Comparison of ENCODE assay signal across 8 mouse cellular contexts in the genomic region with DNA sequence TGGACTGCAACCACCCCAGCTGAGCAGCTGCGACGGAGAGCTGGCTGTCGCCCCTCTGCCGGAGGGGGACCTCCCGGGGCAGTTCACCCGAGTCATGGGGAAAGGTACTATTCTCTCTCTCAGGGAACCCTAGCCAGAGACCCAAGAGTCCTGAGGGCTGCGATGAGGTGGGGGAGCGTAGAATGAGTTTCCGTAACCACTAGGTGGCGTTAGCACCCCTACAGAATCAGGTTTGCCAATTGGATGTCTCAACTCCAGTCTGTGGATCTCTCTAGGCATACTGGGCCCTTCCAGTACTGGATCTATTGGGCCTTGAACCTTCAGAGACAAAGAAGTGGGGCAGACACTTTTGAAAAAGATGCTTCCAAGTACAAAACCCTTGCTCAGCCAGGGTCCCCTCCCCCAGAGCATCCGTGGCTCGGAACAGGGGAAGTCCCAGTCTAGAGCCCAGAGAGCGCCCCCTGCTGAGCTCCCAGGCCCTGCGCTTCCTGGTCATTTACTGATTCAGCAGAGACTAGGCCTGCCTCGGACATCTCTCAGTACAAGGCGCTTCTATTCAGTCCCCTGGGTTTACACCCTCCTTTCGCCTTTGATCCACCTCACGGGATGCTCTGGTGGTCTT.
A peak's percentile ranks its signal among the peaks of the same experiment; 100 is the strongest.
DNase-seq lines count a peak whose midpoint lies in the region; ATAC-seq and TF ChIP-seq lines count a peak whose summit lies in the region.
"Had no signal": no experiment of that assay in that cellular context is flagged by ENCODE, and none has a peak within 500 bp of the region (broad histone marks: within the 10 kb centered on the region; RNA-seq: fewer than 3 reads in every experiment).

No protein-coding gene starts in this region.

- no peak for TF ChIP-seq EP300 in MEL (IDR thresholded peaks at IDR 0.05; ENCODE audit: low read depth in 1 of 2, low read length in 2 of 2)

- no peak overlapping the region for H3ac ChIP-seq in C2C12 (ENCODE audit: control insufficient read depth, insufficient read length, low read depth)

- H3K4me3 ChIP-seq in kidney, embryonic 14.5 days (ENCODE audit: low read length): no peak overlapping the region
- H3K4me3 ChIP-seq in C2C12 (ENCODE audit: insufficient read depth, poor library complexity, severe bottlenecking) (no peak overlapping the region), MEL (ENCODE audit: control insufficient read depth in 1 of 2, insufficient read depth in 1 of 2, low read depth in 2 of 2, low read length in 2 of 2) (no peak overlapping the region)
- no peak overlapping the region for H3K4me3 ChIP-seq in embryonic facial prominence, embryonic 12.5 days
- H3K4me3 ChIP-seq: lung, embryonic 15.5 days had no signal

- H3K4me2 ChIP-seq in kidney, embryonic 14.5 days (replicated peaks; ENCODE audit: low read depth, low read length): no peak overlapping the region
- H3K4me2 ChIP-seq in embryonic facial prominence, embryonic 12.5 days (replicated peaks): no peak overlapping the region
- H3K4me2 ChIP-seq: lung, embryonic 15.5 days had no signal

- no peaks in the 10 kb centered on the region for H3K79me3 ChIP-seq in C2C12 (ENCODE audit: low read depth)

- no peak; the same call in 1 of the 2 replicates for TF ChIP-seq RAD21 in MEL (IDR thresholded peaks at IDR 0.05; ENCODE audit: low read depth, low read length)

- H3K27ac ChIP-seq in kidney, embryonic 14.5 days (ENCODE audit: low read depth, low read length): no peak overlapping the region
- H3K27ac ChIP-seq in MEL (ENCODE audit: control insufficient read depth, low read depth, low read length): no peak overlapping the region
- no peak overlapping the region for H3K27ac ChIP-seq in embryonic facial prominence, embryonic 12.5 days
- H3K27ac ChIP-seq: lung, embryonic 15.5 days had no signal

- no peaks in the 10 kb centered on the region for H3K27me3 ChIP-seq in kidney, embryonic 14.5 days (ENCODE audit: control insufficient read depth, insufficient read depth, low read length)
- H3K27me3 ChIP-seq in C2C12 (ENCODE audit: control insufficient read depth, insufficient read depth, insufficient read length) (no peaks in the 10 kb centered on the region), MEL (ENCODE audit: control insufficient read depth in 1 of 2, insufficient read depth in 2 of 2, low read length in 2 of 2) (peaks cover 0 to 1% of the 10 kb centered on the region in 2 experiments; a peak in 1 of 4 replicates)
- no peaks in the 10 kb centered on the region for H3K27me3 ChIP-seq in embryonic facial prominence, embryonic 12.5 days
- H3K27me3 ChIP-seq: lung, embryonic 15.5 days had no signal

- ATAC-seq in kidney, embryonic 14.5 days (ENCODE audit: low FRiP score, low TSS enrichment): no peak
- ATAC-seq in embryonic facial prominence, embryonic 12.5 days (ENCODE audit: insufficient number of reproducible peaks, insufficient read depth, low FRiP score, low TSS enrichment): peak; percentile 35; the same call in 1 of the 2 replicates
- 0 out of 2 replicates have a peak, but pooled peaks have one; percentile 25 for ATAC-seq in megakaryocyte-erythroid progenitor cell, adult 5-6 weeks (replicated peaks; ENCODE audit: low FRiP score, low TSS enrichment, poor library complexity, severe bottlenecking)

- H3K9ac ChIP-seq in kidney, embryonic 14.5 days (ENCODE audit: low read depth, low read length): no peak overlapping the region
- H3K9ac ChIP-seq in MEL (ENCODE audit: control insufficient read depth, low read depth, low read length, poor library complexity, severe bottlenecking): no peak overlapping the region
- no peak overlapping the region for H3K9ac ChIP-seq in embryonic facial prominence, embryonic 12.5 days
- H3K9ac ChIP-seq: lung, embryonic 15.5 days had no signal

- peak; percentile 17 for DNase-seq in kidney, adult 9 months
- DNase-seq in MEL (ENCODE audit: low read depth, low spot score): peak; percentile 14
- no peak for DNase-seq in neural tube, embryonic 10.5 days (ENCODE audit: extremely low spot score, low spot score)

- TF ChIP-seq CTCF in C2C12 (IDR thresholded peaks at IDR 0.05; ENCODE audit: control insufficient read depth, insufficient read depth, insufficient read length) (peak; percentile 19), MEL (IDR thresholded peaks at IDR 0.05 in 2 of 3, conservative IDR thresholded peaks at IDR 0.05 in 1 of 3; ENCODE audit: control insufficient read depth in 1 of 3, insufficient read depth in 1 of 3, low read depth in 2 of 3, low read length in 3 of 3, poor library complexity in 1 of 3, severe bottlenecking in 1 of 3) (peak; percentile 17 to 36 (median 27); a peak in 5 of 6 replicates)

- no peaks in the 10 kb centered on the region; the same call in 1 of the 2 replicates for H3K36me3 ChIP-seq in kidney, embryonic 14.5 days (ENCODE audit: control insufficient read depth, insufficient read depth, low read length)
- peaks cover 46% of the 10 kb centered on the region for H3K36me3 ChIP-seq in C2C12 (ENCODE audit: control insufficient read depth, insufficient read depth)
- no peaks in the 10 kb centered on the region for H3K36me3 ChIP-seq in MEL (ENCODE audit: control insufficient read depth in 1 of 2, insufficient read depth in 2 of 2, low read length in 2 of 2)
- H3K36me3 ChIP-seq in embryonic facial prominence, embryonic 12.5 days: peaks cover 9% of the 10 kb centered on the region; the same call in 1 of the 2 replicates
- H3K36me3 ChIP-seq: lung, embryonic 15.5 days had no signal

- H3K4me1 ChIP-seq in kidney, embryonic 14.5 days (ENCODE audit: control insufficient read depth, insufficient read depth, low read length): no peaks in the 10 kb centered on the region
- no peaks in the 10 kb centered on the region for H3K4me1 ChIP-seq in MEL (ENCODE audit: control insufficient read depth in 1 of 2, insufficient read depth in 2 of 2, low read length in 2 of 2)
- no peaks in the 10 kb centered on the region for H3K4me1 ChIP-seq in embryonic facial prominence, embryonic 12.5 days
- H3K4me1 ChIP-seq: lung, embryonic 15.5 days had no signal

- H3K9me3 ChIP-seq in kidney, embryonic 14.5 days (ENCODE audit: control insufficient read depth, low read length): no peaks in the 10 kb centered on the region
- H3K9me3 ChIP-seq in MEL (replicated peaks; ENCODE audit: insufficient read depth, low read length): no peaks in the 10 kb centered on the region
- H3K9me3 ChIP-seq in embryonic facial prominence, embryonic 12.5 days: no peaks in the 10 kb centered on the region
- H3K9me3 ChIP-seq: lung, embryonic 15.5 days had no signal

- TF ChIP-seq POLR2A in MEL (IDR thresholded peaks at IDR 0.05; ENCODE audit: control insufficient read depth in 1 of 2, insufficient read depth in 1 of 2, low read depth in 1 of 2, low read length in 2 of 2, poor library complexity in 1 of 2): no peak

- 73% methylated on average over 18 of the region's 18 CpGs for WGBS in kidney, embryonic 14.5 days
- 60% methylated on average over 18 of the region's 18 CpGs for whole genome bisulfite sequencing in embryonic facial prominence, embryonic 12.5 days

- H3K79me2 ChIP-seq in C2C12 (ENCODE audit: control insufficient read depth, insufficient read depth) (no peaks in the 10 kb centered on the region), MEL (ENCODE audit: control insufficient read depth, insufficient read depth, low read length, poor library complexity) (no peaks in the 10 kb centered on the region)

TF ChIP-seq in C2C12, 6 proteins besides CTCF, POLR2A, EP300 and RAD21:
- TF ChIP-seq MAX (IDR thresholded peaks at IDR 0.05): no peak
- TF ChIP-seq USF1 (IDR thresholded peaks at IDR 0.05; ENCODE audit: low read depth): no peak
- no peak for TF ChIP-seq MYOG (IDR thresholded peaks at IDR 0.05; ENCODE audit: control insufficient read depth, extremely low read depth, insufficient read length)
- no peak for TF ChIP-seq CEBPB (IDR thresholded peaks at IDR 0.05; ENCODE audit: low read depth)

TF ChIP-seq in MEL, 35 proteins besides CTCF, POLR2A, EP300 and RAD21:
- no peak for TF ChIP-seq UBTF (IDR thresholded peaks at IDR 0.05; ENCODE audit: borderline replicate concordance, insufficient read depth, low read depth, low read length)
- no peak for TF ChIP-seq MYB (IDR thresholded peaks at IDR 0.05; ENCODE audit: low read depth, low read length)
